Mouse (Mus musculus) B cell, adult 62 days (primary cell): ENCODE results near the gene Chil3. TPM values are rescaled to one million over a fixed set of nuclear protein-coding genes. Genes with fewer than 3 reads are reported as not detected.

Experiments used
- total RNA-seq: library from RNA; stranded (reverse); gene quantifications from 4 replicates; pipeline ENCODE4 v1.2.4, GENCODE M21; 2023

Chil3 gene
- 0.60 to 1.3 TPM (median 0.89 TPM) in 4 replicates for total RNA-seq

DNA sequence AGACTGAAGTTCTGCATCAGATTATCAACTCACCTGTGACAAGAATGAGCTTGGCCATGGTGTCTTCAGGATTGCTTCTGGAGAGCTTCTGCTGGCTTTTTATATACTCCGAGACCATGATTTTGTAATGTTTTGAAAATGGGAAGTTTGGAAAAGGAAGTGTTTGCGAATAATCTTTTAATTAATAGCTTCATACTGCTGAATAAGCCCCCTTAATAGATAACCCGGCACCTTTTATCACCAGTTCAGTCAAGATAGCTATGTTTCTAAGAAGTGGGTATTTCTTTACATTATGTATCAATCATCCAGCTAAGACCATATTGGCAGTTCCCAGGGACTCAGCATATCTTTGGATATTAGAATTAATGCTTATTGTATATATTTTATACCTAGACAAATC lies at the start of gene Chil3:
Chil3 (minus strand) TSS at position 101 of the 400 bp plus-strand sequence.

DNA sequence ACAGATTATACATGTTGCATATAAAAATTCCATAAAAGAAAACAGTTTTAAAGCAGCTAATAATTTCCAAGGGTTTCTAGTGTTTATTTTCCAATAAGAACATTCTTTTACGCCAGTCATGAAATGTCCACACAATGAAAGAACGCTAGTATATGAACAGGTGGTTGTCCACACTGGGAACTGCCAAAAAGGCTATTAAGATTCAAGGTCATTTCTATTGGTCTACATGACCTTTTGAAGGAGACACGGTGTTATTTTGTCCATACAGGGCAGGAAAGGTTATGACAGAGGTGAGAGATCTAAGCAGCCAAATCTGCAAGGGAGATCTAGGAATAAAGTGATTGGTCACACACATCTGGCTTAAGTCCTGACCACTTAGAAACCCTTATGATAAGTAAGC lies 54.4 kb downstream of the Chil3 start, which contains the start of gene Chia1:
Chia1 (plus strand) TSS at position 301 of the 400 bp plus-strand sequence.

Other genes starting within 250 kb of the Chil3 start
- 22.2 to 23.8 TPM (median 22.8 TPM) in 4 replicates for gene I830077J02Rik, start 234.9 kb downstream of the Chil3 start, total RNA-seq
- gene Wdr77, start 208.2 kb downstream of the Chil3 start, total RNA-seq: 41.0 to 46.1 TPM (median 43.0 TPM) in 4 replicates
- gene Atp5f1, start 207.5 kb downstream of the Chil3 start, total RNA-seq: 135 to 153 TPM (median 143 TPM) in 4 replicates
- gene Ovgp1, start 193.9 kb downstream of the Chil3 start, total RNA-seq: 2.4 to 4.5 TPM (median 3.5 TPM) in 4 replicates
- 1.1 to 2.5 TPM (median 1.6 TPM) in 4 replicates for gene Pifo, start 152.9 kb downstream of the Chil3 start, total RNA-seq
- gene Chil5, start 134.8 kb downstream of the Chil3 start, total RNA-seq: not detected in 4 replicates
- gene Chia1, start 54.3 kb downstream of the Chil3 start, total RNA-seq: not detected in 4 replicates
- gene Chil4, start 51.9 kb upstream of the Chil3 start, total RNA-seq: not detected in 4 replicates
- 1.6 to 2.9 TPM (median 2.1 TPM) in 4 replicates for gene Chil6, start 238.6 kb upstream of the Chil3 start, total RNA-seq